Mouse (Mus musculus) gastrocnemius, adult 2 months (tissue): ENCODE results near the gene Dcaf7. TPM values are rescaled to one million over a fixed set of nuclear protein-coding genes. Genes with fewer than 3 reads are reported as not detected.

Experiments used
- DNase-seq: peaks from one replicate; pipeline ENCODE4 v3.0.0; 2022
- H3K27ac ChIP-seq: fragments of 200-600 bp; 2 replicates; pipeline ENCODE4 v1.8.1; 2022; ENCODE audit warnings: mild to moderate bottlenecking
- H3K4me3 ChIP-seq: fragments of 200-600 bp; 2 replicates; pipeline ENCODE4 v1.8.1; 2022; ENCODE audit warnings: mild to moderate bottlenecking, moderate library complexity
- CTCF ChIP-seq: fragments of 200-600 bp; IDR thresholded peaks from 2 replicates; pipeline ENCODE4 v1.8.1; 2022; ENCODE audit warnings: antibody characterized with exemption, mild to moderate bottlenecking, moderate library complexity
- intact Hi-C: fragments of 180-260 bp; cut with DNase I; formaldehyde crosslinking; loops from one replicate; pipeline ENCODE4 v1.15.1; 2025
- total RNA-seq, 2 experiments: library from RNA; stranded (reverse); gene quantifications; 2 replicates each; pipeline ENCODE4 v1.2.3; 2021

The Dcaf7 gene
- total RNA-seq, 2 experiments from 2014 or later: 23.9 to 28.2 TPM

GRCm38 (mm10) chr11:106083708-106084701, 47.3 kb downstream of the Dcaf7 start, which contains the start of gene Map3k3:
Gene Map3k3, plus strand, starts transcription at chr11:106084613.
- peak; percentile 99 for DNase-seq
- intact Hi-C loops: no loop called here
- Histone ChIP-seq H3K27ac (peak within 1 kb of the TSS; percentile 97), H3K4me3 (peak within 1 kb of the TSS; percentile 80)
- TF ChIP-seq CTCF: peak; percentile 54

- intact Hi-C loops: no loop called here
- Histone ChIP-seq H3K27ac (peak overlapping the region; percentile 97), H3K4me3 (peak overlapping the region; percentile 80)
- TF ChIP-seq CTCF: no peak
- DNase-seq: peak; percentile 90
Observed at GRCm38 (mm10) chr11:106084911-106085561, 48.4 kb downstream of the Dcaf7 start.

- peak overlapping the region; percentile 46 for H3K27ac ChIP-seq
- intact Hi-C loops: no loop called here
- DNase-seq: no peak
- TF ChIP-seq CTCF: no peak
- H3K4me3 ChIP-seq: no peak overlapping the region; the same call in 1 of the 2 replicates
Observed at GRCm38 (mm10) chr11:106098223-106098622, 61.6 kb downstream of the Dcaf7 start.

GRCm38 (mm10) chr11:106102866-106103265, 66.2 kb downstream of the Dcaf7 start:
- Histone ChIP-seq H3K4me3 (no peak overlapping the region), H3K27ac (0 out of 2 replicates have a peak overlapping the region, but pooled peaks have one; percentile 9)
- peak; percentile 42 for DNase-seq
- intact Hi-C loops: no loop called here
- TF ChIP-seq CTCF: no peak

- no peak for TF ChIP-seq CTCF
- intact Hi-C loops: no loop called here
- DNase-seq: no peak
- Histone ChIP-seq H3K4me3 (no peak overlapping the region), H3K27ac (no peak overlapping the region)
Observed at GRCm38 (mm10) chr11:106106047-106106587, 69.4 kb downstream of the Dcaf7 start.

Other genes with a start within 250 kb of the Dcaf7 start
- gene Cyb561, start 83.5 kb upstream of the Dcaf7 start, total RNA-seq: 1 to 10 TPM; 3.9 to 4.7 TPM
- gene Ace, start 68.9 kb upstream of the Dcaf7 start, total RNA-seq: 10 to 100 TPM; 18.4 to 24.6 TPM
- not detected for gene Ace3, start 42.2 kb upstream of the Dcaf7 start, total RNA-seq
- gene Kcnh6, start 28.7 kb upstream of the Dcaf7 start, total RNA-seq: not detected
- gene Taco1, start 29.2 kb downstream of the Dcaf7 start, total RNA-seq: 10 to 100 TPM; 33.5 to 50.1 TPM
- gene Map3k3, start 47.7 kb downstream of the Dcaf7 start, total RNA-seq: 10 to 100 TPM; 23.2 to 25.7 TPM
- not detected for gene Gm10840, start 124.0 kb downstream of the Dcaf7 start, total RNA-seq
- gene Limd2, start 124.0 kb downstream of the Dcaf7 start, total RNA-seq: 1 to 10 TPM; 1.3 to 1.7 TPM
- 10 to 100 TPM; 10.0 to 10.5 TPM for gene Strada, start 165.3 kb downstream of the Dcaf7 start, total RNA-seq
- 10 to 100 TPM; 68.3 to 78.9 TPM for gene Ccdc47, start 179.5 kb downstream of the Dcaf7 start, total RNA-seq
- gene Ddx42, start 180.1 kb downstream of the Dcaf7 start, total RNA-seq: 10 to 100 TPM; 24.3 to 24.7 TPM
- 10 to 100 TPM; 21.9 to 22.3 TPM for gene Ftsj3, start 219.2 kb downstream of the Dcaf7 start, total RNA-seq
- gene Psmc5, start 219.3 kb downstream of the Dcaf7 start, total RNA-seq: 100 to 1,000 TPM; 121 to 132 TPM
- 10 to 100 TPM; 10.8 to 12.8 TPM for gene Smarcd2, start 236.1 kb downstream of the Dcaf7 start, total RNA-seq
- gene Tcam1, start 239.8 kb downstream of the Dcaf7 start, total RNA-seq: under 1 TPM; 0.08 TPM